Mouse (Mus musculus) midbrain, embryonic 16.5 days (tissue): ENCODE data around the gene Map4k3. TPM values are rescaled to one million over a fixed set of nuclear protein-coding genes. Genes with fewer than 3 reads are reported as not detected.

Experiments
- polyA plus RNA-seq: library from polyadenylated mRNA; unstranded; fragments of >200 nt; fragmentation: Nextera tagmentation; extraction: Ambion mirVana; gene quantifications from 2 replicates; pipeline ENCODE4 v1.2.1, GENCODE M21; 2015

Map4k3 gene
- polyA plus RNA-seq, 1 experiment from 2014 or later = 21.2 TPM

Other genes with a start within 250 kb of the Map4k3 start
- 6.6 and 7.5 TPM in 2 replicates for gene Sos1, start 248.0 kb downstream of the Map4k3 start, polyA plus RNA-seq
- 6.3 and 6.4 TPM in 2 replicates for gene Cdkl4, start 150.7 kb downstream of the Map4k3 start, polyA plus RNA-seq
- 20.8 and 23.9 TPM in 2 replicates for gene Tmem178, start 216.1 kb upstream of the Map4k3 start, polyA plus RNA-seq